In genomic region chr9:56922746-56923145, GRCm38 (mm10) we compare ENCODE assay signal across 17 mouse cellular contexts. TPM values are rescaled to one million over a fixed set of nuclear protein-coding genes. Genes with fewer than 3 reads are reported as not detected.
DNase-seq lines count a peak whose midpoint lies in the region; ATAC-seq and TF ChIP-seq lines count a peak whose summit lies in the region.
"Had no signal": no experiment of that assay in that cellular context is flagged by ENCODE, and none has a peak within 500 bp of the region (broad histone marks: within the 10 kb centered on the region; RNA-seq: fewer than 3 reads in every experiment).

No protein-coding gene starts in this region.

- no peak for DNase-seq in gastrocnemius, adult 2 months
- no peak for DNase-seq in gastrocnemius, adult 8-10 months (ENCODE audit: low spot score in 2 of 2)
- DNase-seq in lung, postnatal 0 days (ENCODE audit: low spot score), result no peak
- no peak for DNase-seq in lung, postnatal 36 days
- DNase-seq in thymus, postnatal 25 days, result no peak
- DNase-seq: adrenal gland, adult 8-10 months; cerebellum, postnatal 25 days; forebrain, postnatal 0 days; kidney, adult 2 months; thymus, adult 2 months had no signal

- no peak overlapping the region for H3K9ac ChIP-seq in hindbrain, embryonic 15.5 days
- H3K9ac ChIP-seq in hindbrain, embryonic 16.5 days (ENCODE audit: low read depth, low read length), result no peak overlapping the region
- no peak overlapping the region for H3K9ac ChIP-seq in lung, postnatal 0 days (replicated peaks; ENCODE audit: low read depth)
- no peak overlapping the region for H3K9ac ChIP-seq in stomach, embryonic 16.5 days (ENCODE audit: low read length)

- H3K36me3 ChIP-seq in hindbrain, embryonic 15.5 days, result no peaks in the 10 kb centered on the region
- no peaks in the 10 kb centered on the region for H3K36me3 ChIP-seq in hindbrain, embryonic 16.5 days (ENCODE audit: control insufficient read depth, insufficient read depth, low read length)
- peaks cover 9% of the 10 kb centered on the region; the same call in 1 of the 2 replicates for H3K36me3 ChIP-seq in lung, postnatal 0 days (ENCODE audit: insufficient read depth, low read length)
- peaks cover 21% of the 10 kb centered on the region for H3K36me3 ChIP-seq in stomach, embryonic 16.5 days (ENCODE audit: control insufficient read depth, insufficient read depth, low read length)

- H3K4me1 ChIP-seq in hindbrain, embryonic 15.5 days (replicated peaks), result peaks cover 37% of the 10 kb centered on the region
- peaks cover 17% of the 10 kb centered on the region for H3K4me1 ChIP-seq in hindbrain, embryonic 16.5 days (ENCODE audit: control insufficient read depth, insufficient read depth, low read depth, low read length)
- H3K4me1 ChIP-seq in lung, postnatal 0 days (ENCODE audit: insufficient read depth, low read depth, low read length), result peaks cover 39% of the 10 kb centered on the region
- peaks cover 44% of the 10 kb centered on the region for H3K4me1 ChIP-seq in stomach, embryonic 16.5 days (ENCODE audit: control insufficient read depth, insufficient read depth, low read length)

- 89% methylated on average over 4 of the region's 4 CpGs for WGBS in hindbrain, embryonic 15.5 days
- 96% methylated on average over 4 of the region's 4 CpGs for WGBS in hindbrain, embryonic 16.5 days
- WGBS in lung, postnatal 0 days, result 85% methylated on average over 4 of the region's 4 CpGs
- 91% methylated on average over 4 of the region's 4 CpGs for WGBS in stomach, embryonic 16.5 days

- no peak for TF ChIP-seq EP300 in lung, postnatal 0 days (IDR thresholded peaks at IDR 0.05)

- no peaks in the 10 kb centered on the region for H3K9me3 ChIP-seq in hindbrain, embryonic 15.5 days
- H3K9me3 ChIP-seq in hindbrain, embryonic 16.5 days (ENCODE audit: control insufficient read depth, low read length), result no peaks in the 10 kb centered on the region
- no peaks in the 10 kb centered on the region; the same call in 1 of the 2 replicates for H3K9me3 ChIP-seq in lung, postnatal 0 days (ENCODE audit: low read length)
- no peaks in the 10 kb centered on the region; the same call in 1 of the 2 replicates for H3K9me3 ChIP-seq in stomach, embryonic 16.5 days (replicated peaks; ENCODE audit: control insufficient read depth, low read length)

- H3K4me3 ChIP-seq in gastrocnemius, adult 2 months, result peak overlapping the region; percentile 88
- no peak overlapping the region for H3K4me3 ChIP-seq in hindbrain, embryonic 15.5 days
- H3K4me3 ChIP-seq in hindbrain, embryonic 16.5 days (ENCODE audit: low read length), result no peak overlapping the region
- H3K4me3 ChIP-seq in lung, postnatal 0 days (ENCODE audit: low read depth, low read length), result no peak overlapping the region; the same call in 1 of the 2 replicates
- 0 out of 2 replicates have a peak overlapping the region, but pooled peaks have one; percentile 44 for H3K4me3 ChIP-seq in stomach, embryonic 16.5 days (replicated peaks; ENCODE audit: low read length)

- no peak for TF ChIP-seq CTCF in gastrocnemius, adult 2 months (IDR thresholded peaks at IDR 0.05)
- no peak for TF ChIP-seq CTCF in lung, postnatal 0 days (IDR thresholded peaks at IDR 0.05)

- 0 out of 2 replicates have a peak overlapping the region, but pooled peaks have one; percentile 46 for H3K4me2 ChIP-seq in hindbrain, embryonic 15.5 days
- no peak overlapping the region; the same call in 1 of the 2 replicates for H3K4me2 ChIP-seq in hindbrain, embryonic 16.5 days (ENCODE audit: low read length)
- peak overlapping the region; percentile 67; the same call in 1 of the 2 replicates for H3K4me2 ChIP-seq in lung, postnatal 0 days (replicated peaks; ENCODE audit: low read depth, low read length)
- peak overlapping the region; percentile 89 for H3K4me2 ChIP-seq in stomach, embryonic 16.5 days (ENCODE audit: low read depth, low read length)

- intact Hi-C loops in gastrocnemius, adult 2 months (cut with DNase I), result no loop called here

- H3K27ac ChIP-seq in gastrocnemius, adult 2 months, result peak overlapping the region; percentile 93
- H3K27ac ChIP-seq in hindbrain, embryonic 15.5 days (replicated peaks), result no peak overlapping the region
- no peak overlapping the region for H3K27ac ChIP-seq in hindbrain, embryonic 16.5 days (ENCODE audit: low read depth, low read length)
- H3K27ac ChIP-seq in lung, postnatal 0 days (ENCODE audit: low read length), result no peak overlapping the region
- no peak overlapping the region for H3K27ac ChIP-seq in stomach, embryonic 16.5 days (ENCODE audit: low read length)

- H3K27me3 ChIP-seq in hindbrain, embryonic 15.5 days, result 0 out of 2 replicates have a peak, but pooled peaks cover 4% of the 10 kb centered on the region
- H3K27me3 ChIP-seq in hindbrain, embryonic 16.5 days (replicated peaks; ENCODE audit: control insufficient read depth, insufficient read depth, low read length), result peaks cover 2% of the 10 kb centered on the region; the same call in 1 of the 2 replicates
- H3K27me3 ChIP-seq in lung, postnatal 0 days (replicated peaks; ENCODE audit: insufficient read depth, low read length), result no peaks in the 10 kb centered on the region
- H3K27me3 ChIP-seq in stomach, embryonic 16.5 days (ENCODE audit: control insufficient read depth, insufficient read depth, low read length), result no peaks in the 10 kb centered on the region

- no peak for ATAC-seq in hindbrain, embryonic 15.5 days (ENCODE audit: low FRiP score, low read depth)
- ATAC-seq in hindbrain, embryonic 16.5 days, result no peak
- ATAC-seq in lung, postnatal 0 days, result no peak
- ATAC-seq in stomach, embryonic 16.5 days (ENCODE audit: insufficient read depth, low FRiP score), result no peak
- ATAC-seq: forebrain, postnatal 0 days had no signal

RNA-seq across cellular contexts. Expression of gene Snx33, which starts 5.4 kb away (rescaled TPM):
- 1 to 10 TPM; 4.3 to 4.7 TPM for total RNA-seq in gastrocnemius, adult 2 months (2021)
- total RNA-seq in gastrocnemius, adult 8-10 months (2022), result 1 to 10 TPM; 1.7 to 4.0 (median 3.1) TPM
- polyA plus RNA-seq in hindbrain, embryonic 15.5 days (2015; fragmentation: Nextera tagmentation; extraction: Ambion mirVana), result 2.8 and 3.1 TPM in 2 replicates
- polyA plus RNA-seq in hindbrain, embryonic 16.5 days (2015; fragmentation: Nextera tagmentation; extraction: Ambion mirVana), result 3.0 and 3.8 TPM in 2 replicates
- 8.7 and 8.9 TPM in 2 replicates for polyA plus RNA-seq in lung, postnatal 0 days (2015; fragmentation: Nextera tagmentation; extraction: Ambion mirVana)
- polyA plus RNA-seq in stomach, embryonic 16.5 days (2015; fragmentation: Nextera tagmentation; extraction: Ambion mirVana), result 12.9 and 13.1 TPM in 2 replicates

RNA-seq across cellular contexts. Expression of gene Imp3, which starts 14.5 kb away (rescaled TPM):
- 10 to 100 TPM; 49.1 to 51.4 TPM for total RNA-seq in gastrocnemius, adult 2 months (2021)
- 10 to 100 TPM; 54.4 to 61.3 (median 57.1) TPM for total RNA-seq in gastrocnemius, adult 8-10 months (2022)
- polyA plus RNA-seq in hindbrain, embryonic 15.5 days (2015; fragmentation: Nextera tagmentation; extraction: Ambion mirVana), result 70.5 and 70.7 TPM in 2 replicates
- 66.8 and 66.9 TPM in 2 replicates for polyA plus RNA-seq in hindbrain, embryonic 16.5 days (2015; fragmentation: Nextera tagmentation; extraction: Ambion mirVana)
- 84.7 and 87.7 TPM in 2 replicates for polyA plus RNA-seq in lung, postnatal 0 days (2015; fragmentation: Nextera tagmentation; extraction: Ambion mirVana)
- 73.9 and 80.1 TPM in 2 replicates for polyA plus RNA-seq in stomach, embryonic 16.5 days (2015; fragmentation: Nextera tagmentation; extraction: Ambion mirVana)

RNA-seq across cellular contexts. Expression of gene Snupn, which starts 27.9 kb away (rescaled TPM):
- total RNA-seq in gastrocnemius, adult 2 months (2021), result 10 to 100 TPM in 1 of 2 experiments, 1 to 10 TPM in 1; 8.4 to 11.3 TPM
- 10 to 100 TPM; 10.0 to 12.0 (median 11.3) TPM for total RNA-seq in gastrocnemius, adult 8-10 months (2022)
- 27.6 and 27.8 TPM in 2 replicates for polyA plus RNA-seq in hindbrain, embryonic 15.5 days (2015; fragmentation: Nextera tagmentation; extraction: Ambion mirVana)
- polyA plus RNA-seq in hindbrain, embryonic 16.5 days (2015; fragmentation: Nextera tagmentation; extraction: Ambion mirVana), result 28.9 and 29.9 TPM in 2 replicates
- 12.2 and 12.7 TPM in 2 replicates for polyA plus RNA-seq in lung, postnatal 0 days (2015; fragmentation: Nextera tagmentation; extraction: Ambion mirVana)
- polyA plus RNA-seq in stomach, embryonic 16.5 days (2015; fragmentation: Nextera tagmentation; extraction: Ambion mirVana), result 19.8 and 20.0 TPM in 2 replicates

RNA-seq across cellular contexts. Expression of gene Cspg4, which starts 57.9 kb away (rescaled TPM):
- 1 to 10 TPM; 5.7 to 6.0 TPM for total RNA-seq in gastrocnemius, adult 2 months (2021)
- total RNA-seq in gastrocnemius, adult 8-10 months (2022), result 1 to 10 TPM; 3.2 to 5.4 (median 4.2) TPM
- polyA plus RNA-seq in hindbrain, embryonic 15.5 days (2015; fragmentation: Nextera tagmentation; extraction: Ambion mirVana), result 8.1 and 8.6 TPM in 2 replicates
- polyA plus RNA-seq in hindbrain, embryonic 16.5 days (2015; fragmentation: Nextera tagmentation; extraction: Ambion mirVana), result 10.7 and 10.8 TPM in 2 replicates
- polyA plus RNA-seq in lung, postnatal 0 days (2015; fragmentation: Nextera tagmentation; extraction: Ambion mirVana), result 9.1 and 10.4 TPM in 2 replicates
- 24.0 and 28.1 TPM in 2 replicates for polyA plus RNA-seq in stomach, embryonic 16.5 days (2015; fragmentation: Nextera tagmentation; extraction: Ambion mirVana)
- total RNA-seq: granulocyte monocyte progenitor cell, adult 5-6 weeks had no signal
- polyA plus RNA-seq: macrophage had no signal

RNA-seq across cellular contexts. Expression of gene Odf3l1, which starts 58.3 kb away (rescaled TPM):
- under 1 TPM in 1 of 2 experiments, not detected in 1; 0.22 TPM for total RNA-seq in gastrocnemius, adult 2 months (2021)
- under 1 TPM in 1 of 4 experiments, not detected in 3; 0.27 TPM for total RNA-seq in gastrocnemius, adult 8-10 months (2022)
- polyA plus RNA-seq in hindbrain, embryonic 15.5 days (2015; fragmentation: Nextera tagmentation; extraction: Ambion mirVana), result 0.12 TPM in 1 of 2 replicates, not detected in the other
- 0.20 TPM in 1 of 2 replicates, not detected in the other for polyA plus RNA-seq in hindbrain, embryonic 16.5 days (2015; fragmentation: Nextera tagmentation; extraction: Ambion mirVana)
- 0.30 TPM in 1 of 2 replicates, not detected in the other for polyA plus RNA-seq in lung, postnatal 0 days (2015; fragmentation: Nextera tagmentation; extraction: Ambion mirVana)
- 1.2 and 1.3 TPM in 2 replicates for polyA plus RNA-seq in stomach, embryonic 16.5 days (2015; fragmentation: Nextera tagmentation; extraction: Ambion mirVana)
- total RNA-seq: forebrain, postnatal 0 days; granulocyte monocyte progenitor cell, adult 5-6 weeks; layer of hippocampus, postnatal 25 days; midbrain, postnatal 0 days had no signal
- polyA plus RNA-seq: macrophage had no signal

Comparison
In these comparisons a context has a peak if more than half of its experiments do, and no peak if none do; other contexts are left out.
1. H3K4me3 ChIP-seq: peak in gastrocnemius, adult 2 months (single experiment) and stomach, embryonic 16.5 days (single experiment); none in hindbrain, embryonic 15.5 days (single experiment), hindbrain, embryonic 16.5 days (single experiment) and lung, postnatal 0 days (single experiment).